Mouse (Mus musculus) adipocyte (in vitro differentiated cells): Measurements from ENCODE around the gene Sgms1.
"Not testable (repeated sequence)": the region's sequence is repeated elsewhere in the genome, so short reads cannot be mapped to it uniquely, and the experiment has no call there.

Experiments used
- DNase-seq: peaks from one replicate; pipeline ENCODE4 v3.0.0-alpha.2; 2016; ENCODE audit warnings: low spot score

Gene Sgms1

GRCm38 (mm10) chr19:32136888-32137625 lies 252.5 kb downstream of the Sgms1 start:
- no peak for DNase-seq

GRCm38 (mm10) chr19:32131707-32132488 lies 257.6 kb downstream of the Sgms1 start:
- not testable (repeated sequence) for DNase-seq

GRCm38 (mm10) chr19:32129281-32129680 lies 260.2 kb downstream of the Sgms1 start:
- no peak for DNase-seq

- DNase-seq: peak; percentile 14
Observed at GRCm38 (mm10) chr19:32127180-32127850, 262.2 kb downstream of the Sgms1 start.

- DNase-seq: no peak
Observed at GRCm38 (mm10) chr19:32124155-32124554, 265.4 kb downstream of the Sgms1 start.

- no peak for DNase-seq
Observed at GRCm38 (mm10) chr19:32123196-32123595, 266.3 kb downstream of the Sgms1 start.

GRCm38 (mm10) chr19:32120798-32121197 lies 268.7 kb downstream of the Sgms1 start:
- DNase-seq: no peak

- DNase-seq: no peak
Observed at GRCm38 (mm10) chr19:32119666-32120065, 269.8 kb downstream of the Sgms1 start.

GRCm38 (mm10) chr19:32118496-32118895 lies 271.0 kb downstream of the Sgms1 start:
- peak; percentile 14 for DNase-seq

GRCm38 (mm10) chr19:32117484-32118018 lies 272.0 kb downstream of the Sgms1 start:
- no peak for DNase-seq

- no peak for DNase-seq
Observed at GRCm38 (mm10) chr19:32111866-32112790, 277.4 kb downstream of the Sgms1 start.

- DNase-seq: peak; percentile 82
Observed at GRCm38 (mm10) chr19:32107771-32108306, 281.7 kb downstream of the Sgms1 start, which contains the start of gene Asah2. TSS of gene Asah2 (minus strand) at chr19:32108211.

GRCm38 (mm10) chr19:32106750-32107149 lies 282.8 kb downstream of the Sgms1 start:
- DNase-seq: no peak

- DNase-seq: no peak
Observed at GRCm38 (mm10) chr19:32104217-32104616, 285.3 kb downstream of the Sgms1 start.

GRCm38 (mm10) chr19:32102976-32103300 lies 286.6 kb downstream of the Sgms1 start:
- DNase-seq: no peak

GRCm38 (mm10) chr19:32102294-32102975 lies 287.1 kb downstream of the Sgms1 start:
- no peak for DNase-seq

GRCm38 (mm10) chr19:32098582-32098981 lies 290.9 kb downstream of the Sgms1 start:
- DNase-seq: peak; percentile 29

GRCm38 (mm10) chr19:32092358-32092757 lies 297.2 kb downstream of the Sgms1 start:
- no peak for DNase-seq

GRCm38 (mm10) chr19:32090804-32091203 lies 298.7 kb downstream of the Sgms1 start:
- no peak for DNase-seq

GRCm38 (mm10) chr19:32088570-32088969 lies 300.9 kb downstream of the Sgms1 start:
- peak; percentile 52 for DNase-seq
